Mouse (Mus musculus): ENCODE data around the gene Plekhm3. TPM values are rescaled to one million over a fixed set of nuclear protein-coding genes. Genes with fewer than 3 reads are reported as not detected.

Plekhm3 gene
- total RNA-seq, 2 experiments from 2014 or later, result 14.9 to 16.6 TPM

DNA sequence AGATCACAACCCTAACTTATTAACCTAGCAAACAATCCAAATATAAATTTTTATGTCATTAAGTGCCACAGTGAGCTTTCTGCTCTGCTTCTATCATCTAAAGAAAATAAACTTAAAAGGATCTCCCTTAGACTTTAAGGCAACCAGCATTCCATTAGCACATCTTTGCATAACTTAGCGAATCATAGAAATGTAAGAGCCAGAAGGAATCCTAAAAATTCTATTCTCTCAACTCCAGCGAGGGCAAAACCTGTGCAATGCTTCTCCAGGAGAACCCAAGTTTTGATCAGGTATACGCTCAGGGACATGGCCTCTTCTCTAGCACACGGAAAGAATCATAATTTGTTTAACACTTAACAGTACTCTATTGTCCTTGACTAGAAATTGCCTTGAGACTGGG is 27.0 kb downstream of the Plekhm3 start:
- no peak for DNase-seq (ENCODE audit: low spot score in 2 of 2)

GRCm38 (mm10) chr1:64928542-64928941 is 28.1 kb downstream of the Plekhm3 start:
- no peak for DNase-seq (ENCODE audit: low spot score in 2 of 2)

GRCm38 (mm10) chr1:64927437-64928274 is 29.0 kb downstream of the Plekhm3 start:
- no peak for DNase-seq (ENCODE audit: low spot score in 2 of 2)

GRCm38 (mm10) chr1:64925594-64925993 is 31.0 kb downstream of the Plekhm3 start:
- DNase-seq (ENCODE audit: low spot score in 2 of 2), result no peak

DNA sequence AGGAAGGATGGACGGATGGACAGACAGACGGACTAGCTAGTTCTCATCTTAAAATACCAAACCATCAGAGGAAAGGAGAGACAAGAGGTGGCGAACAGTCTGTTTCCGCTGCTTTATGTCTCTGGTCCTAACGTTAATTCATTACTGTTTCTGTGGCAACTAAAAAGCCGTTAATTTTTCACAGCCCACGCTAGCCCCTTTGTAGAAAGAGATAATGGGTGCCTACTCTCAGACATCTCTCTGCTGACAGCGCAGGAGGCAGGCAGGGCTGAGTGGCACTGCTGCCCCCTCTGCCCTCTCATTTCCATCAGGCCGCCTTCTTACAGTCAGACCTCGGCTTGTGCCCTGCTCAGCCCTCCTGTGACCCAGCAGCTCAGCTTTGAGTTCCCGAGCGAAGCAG is 32.3 kb downstream of the Plekhm3 start:
- no peak for DNase-seq (ENCODE audit: low spot score in 2 of 2)

DNA sequence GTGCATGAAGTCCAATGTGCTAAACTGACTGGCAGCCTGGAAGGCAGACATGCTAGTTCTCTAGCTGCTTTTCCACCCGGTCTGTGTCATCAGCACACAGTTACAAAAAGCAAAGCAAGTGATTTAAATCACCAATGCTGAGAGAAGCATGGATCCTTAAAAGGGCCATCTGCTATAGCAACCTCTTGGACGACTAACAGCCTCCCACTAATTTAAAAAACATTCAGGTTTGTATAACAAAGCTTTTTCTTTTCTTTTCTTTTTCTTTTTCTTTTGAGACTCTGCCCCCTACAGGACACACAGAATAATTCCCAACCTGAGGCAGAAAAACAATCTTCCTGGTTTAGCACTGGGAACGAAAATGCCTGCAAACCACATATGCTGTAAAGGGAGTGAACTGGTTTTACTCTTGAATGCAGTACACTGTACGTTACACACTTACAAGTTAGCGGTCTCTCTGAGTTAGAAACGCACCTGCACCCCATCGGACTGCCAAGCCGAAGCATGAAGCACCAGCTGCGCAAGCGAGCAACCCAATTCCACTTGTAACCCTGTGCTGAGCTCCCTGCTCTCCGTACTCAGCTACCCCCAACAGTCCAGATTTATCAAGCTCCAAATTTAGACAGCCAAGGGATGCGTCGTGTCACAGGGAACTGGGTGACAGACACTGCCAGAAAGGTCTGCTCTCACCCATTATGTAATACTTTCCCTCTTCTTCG is 37.7 kb downstream of the Plekhm3 start:
- DNase-seq (ENCODE audit: low spot score in 2 of 2), result no peak

GRCm38 (mm10) chr1:64917966-64918365 is 38.7 kb downstream of the Plekhm3 start:
- DNase-seq (ENCODE audit: low spot score in 2 of 2), result no peak

- no peak for DNase-seq (ENCODE audit: low spot score in 2 of 2)
Observed at GRCm38 (mm10) chr1:64916884-64917507, 39.6 kb downstream of the Plekhm3 start.

DNA sequence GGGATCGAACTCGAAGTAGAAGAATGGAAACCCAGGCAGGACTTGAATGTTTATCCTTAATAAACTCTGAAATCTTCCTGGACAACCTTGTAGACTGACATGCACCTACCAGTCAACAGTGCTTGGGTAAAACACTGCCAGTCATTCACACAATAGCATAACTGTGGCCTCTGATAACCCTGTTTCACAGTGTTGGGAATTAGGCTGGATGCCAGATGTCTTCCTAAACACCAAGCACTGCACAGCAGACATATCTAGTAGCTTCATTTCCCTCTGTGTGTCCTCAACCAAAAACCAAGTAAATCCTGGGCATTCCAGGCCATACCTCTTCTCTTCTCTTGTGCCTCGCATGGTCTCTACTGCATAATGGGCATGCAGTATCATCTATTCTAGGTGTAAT is 42.3 kb downstream of the Plekhm3 start:
- no peak for DNase-seq (ENCODE audit: low spot score in 2 of 2)

DNA sequence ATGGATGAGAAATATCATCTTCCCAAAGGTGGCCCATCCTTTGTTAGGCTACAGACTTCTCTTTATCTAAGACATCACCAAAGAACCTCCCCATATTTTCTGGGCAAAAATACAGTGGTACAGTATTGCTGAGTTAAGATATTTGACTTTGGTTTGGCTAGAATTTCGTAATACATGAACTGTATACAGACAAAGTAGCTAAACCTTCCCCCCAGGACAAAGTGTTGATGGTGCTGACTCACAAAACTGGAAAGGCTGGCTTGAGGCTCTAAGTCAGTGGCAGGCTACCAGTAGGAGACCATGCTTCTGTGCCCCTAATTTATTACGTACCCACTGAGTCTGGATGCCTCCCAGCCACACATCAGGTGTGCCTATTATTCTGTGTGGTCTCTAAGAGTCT is 48.9 kb downstream of the Plekhm3 start:
- no peak for DNase-seq (ENCODE audit: low spot score in 2 of 2)

GRCm38 (mm10) chr1:64906226-64906625 is 50.4 kb downstream of the Plekhm3 start:
- no peak for DNase-seq (ENCODE audit: low spot score in 2 of 2)

DNA sequence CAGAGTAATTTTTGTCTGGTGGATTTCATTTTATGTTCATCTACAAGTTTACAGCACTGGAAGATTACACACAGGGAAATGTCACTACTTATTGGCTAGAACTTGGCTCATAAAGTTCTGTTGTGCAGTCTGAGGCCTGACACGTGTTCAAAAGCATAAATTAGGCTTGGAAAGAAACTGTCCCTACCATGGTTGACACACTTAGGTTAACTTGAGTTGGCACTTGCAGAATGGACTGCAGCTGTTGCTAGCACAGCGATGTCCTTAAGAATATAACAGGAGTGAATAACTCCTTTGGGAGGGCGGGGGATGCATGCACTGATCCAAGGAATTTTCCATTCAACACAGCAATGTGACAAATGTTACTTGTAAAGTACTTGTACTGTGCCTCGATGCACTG is 53.2 kb downstream of the Plekhm3 start:
- DNase-seq (ENCODE audit: low spot score in 2 of 2), result no peak

GRCm38 (mm10) chr1:64902804-64903203 is 53.8 kb downstream of the Plekhm3 start:
- DNase-seq (ENCODE audit: low spot score in 2 of 2), result no peak

GRCm38 (mm10) chr1:64899763-64900162 is 56.9 kb downstream of the Plekhm3 start:
- DNase-seq (ENCODE audit: low spot score in 2 of 2), result no peak

DNA sequence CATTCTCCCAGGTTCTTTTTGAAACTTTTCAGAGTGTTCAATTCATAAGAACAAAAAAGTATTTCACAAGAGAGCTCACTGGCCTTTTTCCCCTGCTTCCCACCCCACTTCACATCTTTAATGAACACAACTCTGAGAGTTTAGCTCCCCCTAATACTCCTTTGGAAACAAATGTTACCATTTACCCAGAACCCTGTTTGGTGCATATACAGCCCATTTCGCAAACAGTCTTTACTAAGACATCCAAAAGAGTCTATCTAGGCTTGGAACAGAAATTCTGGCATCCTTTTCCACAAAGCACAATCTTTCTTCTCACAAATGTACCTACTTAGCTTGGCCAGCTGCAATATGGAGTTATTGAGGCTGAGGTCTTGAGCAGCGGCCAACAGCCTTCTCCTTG is 59.1 kb downstream of the Plekhm3 start:
- no peak for DNase-seq (ENCODE audit: low spot score in 2 of 2)

DNA sequence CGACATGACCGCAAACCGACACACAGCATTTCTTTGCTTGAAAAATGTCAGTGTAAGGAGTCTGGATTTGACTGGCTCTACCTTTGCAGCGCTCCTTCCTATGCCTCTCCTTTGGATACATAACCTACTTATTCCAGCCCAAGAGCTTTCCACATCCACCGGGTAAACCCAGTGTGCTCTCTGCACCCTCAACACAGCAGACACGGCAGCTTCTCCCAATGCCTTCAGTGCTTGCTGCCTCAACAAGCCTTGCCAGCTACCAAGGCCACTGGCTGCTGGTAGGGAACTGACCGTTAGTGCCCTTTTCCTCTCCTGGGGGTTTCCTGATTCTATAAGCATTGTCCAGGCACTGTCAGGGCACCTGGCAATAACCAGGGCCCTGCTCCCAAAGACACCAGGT is 62.8 kb downstream of the Plekhm3 start:
- no peak for DNase-seq (ENCODE audit: low spot score in 2 of 2)

DNA sequence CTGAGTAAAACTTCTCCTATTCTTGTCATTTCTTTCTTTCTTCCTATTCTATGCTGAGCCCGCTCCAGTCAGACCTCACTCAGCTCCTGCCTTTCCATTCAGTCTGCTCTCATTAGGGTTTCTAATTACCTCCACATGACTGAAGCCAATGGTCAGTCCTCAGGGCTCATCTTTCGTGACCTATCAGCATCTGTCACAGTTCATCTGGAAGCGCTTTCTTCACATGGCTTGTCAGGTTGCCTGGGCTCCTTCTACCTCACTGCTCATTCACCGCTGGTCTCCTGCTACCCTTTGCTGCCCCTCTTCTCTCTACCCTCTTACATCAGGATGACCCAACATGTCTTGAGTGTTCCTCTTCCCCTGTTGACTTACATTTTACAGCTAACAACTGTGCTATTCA is 65.3 kb downstream of the Plekhm3 start:
- no peak for DNase-seq (ENCODE audit: low spot score in 2 of 2)

DNA sequence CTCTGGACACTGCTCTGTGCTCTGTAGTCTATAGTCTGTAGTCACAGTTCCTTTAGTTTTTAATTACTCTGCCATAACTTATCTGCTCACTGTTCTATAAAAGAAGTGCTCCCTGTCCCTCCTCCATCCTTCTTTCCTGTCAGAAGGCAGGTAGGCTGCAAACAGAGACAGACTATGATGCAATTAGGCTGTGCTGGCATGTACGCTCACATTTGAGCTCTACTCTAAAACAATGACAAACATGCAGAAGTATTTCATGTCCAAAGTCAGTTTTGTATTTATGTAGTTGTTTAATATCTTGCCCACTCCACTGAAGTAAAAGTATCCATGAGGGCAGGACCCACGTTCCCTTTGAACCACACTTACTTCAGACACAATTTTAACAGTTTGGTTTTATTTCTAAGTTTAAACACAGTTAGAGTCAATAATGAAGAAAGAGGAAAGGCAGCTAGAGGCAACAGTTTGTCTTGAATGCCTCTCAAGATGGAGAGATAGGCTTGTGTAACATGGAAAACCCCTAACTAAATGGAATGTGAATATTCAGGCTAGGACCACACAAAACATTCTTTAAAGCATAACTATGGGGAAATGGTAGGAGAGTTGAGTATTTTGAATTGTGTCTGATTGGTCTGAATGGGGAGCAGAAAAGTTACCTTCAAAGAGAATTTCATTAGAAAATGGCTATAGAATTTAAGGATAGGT is 69.0 kb downstream of the Plekhm3 start:
- DNase-seq (ENCODE audit: low spot score in 2 of 2), result no peak

- DNase-seq (ENCODE audit: low spot score in 2 of 2), result no peak
Observed at GRCm38 (mm10) chr1:64886718-64887117, 69.9 kb downstream of the Plekhm3 start.

DNA sequence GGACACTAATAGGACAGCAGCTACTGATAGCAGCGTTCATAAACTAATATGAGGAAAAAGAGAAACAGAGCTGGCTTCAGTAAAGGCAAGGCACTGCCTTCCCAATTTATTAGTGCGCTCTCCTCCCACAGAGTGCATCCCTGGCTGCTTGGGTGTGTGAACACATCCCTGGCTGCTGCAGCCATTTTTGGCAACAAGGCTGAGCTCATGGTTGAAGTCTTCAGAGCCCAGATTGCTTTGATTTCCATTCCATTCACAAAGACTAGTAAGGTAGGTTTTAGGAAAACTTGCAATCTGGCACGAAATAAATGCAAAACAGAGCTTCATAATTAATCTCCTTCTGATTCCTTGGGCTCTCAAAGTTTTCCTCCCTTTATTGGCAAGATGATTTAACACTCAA is 71.3 kb downstream of the Plekhm3 start:
- no peak for DNase-seq (ENCODE audit: low spot score in 2 of 2)

DNA sequence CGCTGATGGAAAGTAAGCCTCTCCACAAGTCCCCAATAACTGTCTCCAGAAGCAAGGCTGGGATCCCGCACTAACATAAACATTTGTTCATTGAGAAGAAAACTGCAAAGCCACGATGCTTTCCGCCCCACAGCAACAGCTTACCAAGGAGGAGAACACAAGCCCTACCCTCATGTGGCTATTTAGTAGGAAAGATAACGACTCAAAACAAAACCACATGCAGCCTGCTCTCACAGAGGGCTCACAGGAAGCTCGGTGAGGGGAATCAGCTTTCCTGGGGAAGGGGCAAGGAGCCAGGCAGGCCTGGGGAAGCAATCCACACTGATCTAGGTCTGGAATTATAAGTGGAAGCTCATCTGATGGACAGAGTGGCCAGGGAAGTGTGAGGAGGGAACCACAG is 72.6 kb downstream of the Plekhm3 start:
- no peak for DNase-seq (ENCODE audit: low spot score in 2 of 2)

DNA sequence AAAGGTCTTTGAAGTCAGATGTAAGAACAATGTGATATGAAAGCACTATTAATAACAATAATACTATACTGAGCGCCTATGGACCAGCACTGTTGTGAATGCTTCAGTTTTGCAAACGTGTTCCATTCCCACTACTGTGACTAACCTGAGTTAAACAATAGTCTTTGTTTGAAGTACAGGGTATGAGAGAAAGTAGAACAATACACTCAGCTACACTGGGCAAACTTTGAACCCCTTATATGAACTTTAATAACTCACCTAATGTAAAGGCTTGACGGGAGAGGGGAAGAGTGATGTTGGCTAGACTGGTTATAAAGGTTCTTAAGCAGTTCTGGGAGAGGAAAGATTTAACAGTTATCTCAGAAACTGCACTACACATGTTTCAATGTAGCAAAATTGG is 76.0 kb downstream of the Plekhm3 start:
- no peak for DNase-seq (ENCODE audit: low spot score in 2 of 2)
